Mouse (Mus musculus) myocyte (in vitro differentiated cells): ENCODE measurements around the gene P4ha3. TPM values are rescaled to one million over a fixed set of nuclear protein-coding genes. Genes with fewer than 3 reads are reported as not detected.

Experiments used
- H3K27me3 ChIP-seq: one replicate; pipeline ENCODE4 v1.6.1; 2011; ENCODE audit not compliant: control insufficient read depth, insufficient read depth, insufficient read length
- H3K36me3 ChIP-seq: one replicate; pipeline ENCODE4 v1.6.1; 2011; ENCODE audit not compliant: control insufficient read depth, insufficient read depth
- H3K4me2 ChIP-seq: one replicate; pipeline ENCODE4 v1.6.1; 2011; ENCODE audit warnings: low read depth, control low read depth
- H3K4me3 ChIP-seq: one replicate; pipeline ENCODE4 v1.5.1; 2011; ENCODE audit warnings: mild to moderate bottlenecking, control low read depth, moderate library complexity
- H3K79me2 ChIP-seq: one replicate; pipeline ENCODE4 v1.6.1; 2011; ENCODE audit not compliant: control insufficient read depth, insufficient read depth
- H3ac ChIP-seq: one replicate; pipeline ENCODE4 v1.6.1; 2011; ENCODE audit not compliant: control insufficient read depth, insufficient read length
- CEBPB ChIP-seq: IDR thresholded peaks from 2 replicates; pipeline ENCODE4 v1.6.1; 2011; ENCODE audit warnings: mild to moderate bottlenecking, moderate library complexity; ENCODE audit not compliant: poor library complexity, insufficient read depth, severe bottlenecking
- E2F4 ChIP-seq: IDR thresholded peaks from one replicate; pipeline ENCODE4 v1.6.1; 2011; ENCODE audit warnings: mild to moderate bottlenecking, control low read depth, moderate library complexity; ENCODE audit not compliant: insufficient read depth
- MAX ChIP-seq: IDR thresholded peaks from one replicate; pipeline ENCODE4 v1.6.1; 2011; ENCODE audit warnings: low read depth, mild to moderate bottlenecking, control low read depth
- MYOD1 ChIP-seq, 3 experiments: IDR thresholded peaks; one replicate each; pipeline ENCODE4 v1.6.1; 2011; ENCODE audit warnings: control low read depth in 2 of 3, low read depth in 2 of 3, mild to moderate bottlenecking in 2 of 3, moderate library complexity in 1 of 3; ENCODE audit not compliant: insufficient read length in 2 of 3, control insufficient read depth in 1 of 3
- MYOG ChIP-seq, 3 experiments: IDR thresholded peaks; one replicate each; pipeline ENCODE4 v1.6.1; 2011; ENCODE audit warnings: control low read depth in 2 of 3, low read depth in 2 of 3, mild to moderate bottlenecking in 2 of 3; ENCODE audit not compliant: insufficient read length in 2 of 3, control insufficient read depth in 1 of 3, insufficient read depth in 1 of 3
- POLR2A ChIP-seq: IDR thresholded peaks from one replicate; pipeline ENCODE4 v1.6.1; 2011; ENCODE audit warnings: low read depth, mild to moderate bottlenecking, control low read depth, moderate library complexity; ENCODE audit not compliant: insufficient read length
- POLR2AphosphoS2 ChIP-seq: IDR thresholded peaks from one replicate; pipeline ENCODE4 v1.6.1; 2011; ENCODE audit warnings: low read depth, control low read depth; ENCODE audit not compliant: insufficient read length
- REST ChIP-seq: IDR thresholded peaks from one replicate; pipeline ENCODE4 v1.6.1; 2011; ENCODE audit warnings: mild to moderate bottlenecking, control low read depth, moderate library complexity; ENCODE audit not compliant: insufficient read depth, insufficient read length
- SRF ChIP-seq: IDR thresholded peaks from one replicate; pipeline ENCODE4 v1.6.1; 2011; ENCODE audit warnings: low read depth; ENCODE audit not compliant: control insufficient read depth, insufficient read length
- TCF12 ChIP-seq: IDR thresholded peaks from one replicate; pipeline ENCODE4 v1.6.1; 2011; ENCODE audit warnings: mild to moderate bottlenecking, control low read depth; ENCODE audit not compliant: poor library complexity, insufficient read depth, severe bottlenecking
- TCF3 ChIP-seq: IDR thresholded peaks from one replicate; pipeline ENCODE4 v1.6.1; 2011; ENCODE audit warnings: low read depth, control low read depth; ENCODE audit not compliant: insufficient read length
- USF1 ChIP-seq: IDR thresholded peaks from one replicate; pipeline ENCODE4 v1.6.1; 2011; ENCODE audit warnings: low read depth, mild to moderate bottlenecking, control low read depth, moderate library complexity
- polyA plus RNA-seq: library from polyadenylated mRNA; unstranded; fragments of >200 nt; fragmentation: generic; extraction: Trizol; gene quantifications from one replicate; pipeline ENCODE4 v1.2.1, GENCODE M21; 2012; ENCODE audit warnings: missing spikeins

P4ha3 gene
- polyA plus RNA-seq, 1 experiment = 2.9 TPM

GRCm38 (mm10) chr7:100287748-100288578, 2.6 kb downstream of the P4ha3 start:
- no peaks in the 10 kb centered on the region for H3K36me3 ChIP-seq
- no peak overlapping the region for H3ac ChIP-seq
- H3K4me2 ChIP-seq = peak overlapping the region; percentile 73
- no peaks in the 10 kb centered on the region for H3K27me3 ChIP-seq
- H3K4me3 ChIP-seq = no peak overlapping the region
- no peak for TF ChIP-seq MYOG (IDR thresholded peaks at IDR 0.05; ENCODE audit: control insufficient read depth in 1 of 3, insufficient read depth in 1 of 3, insufficient read length in 2 of 3, low read depth in 2 of 3)
- no peak for TF ChIP-seq USF1
- TF ChIP-seq MAX = no peak
- no peak for TF ChIP-seq MYOD1 (IDR thresholded peaks at IDR 0.05; ENCODE audit: control insufficient read depth in 1 of 3, insufficient read length in 2 of 3, low read depth in 2 of 3)
- no peak for TF ChIP-seq POLR2AphosphoS2
- TF ChIP-seq E2F4 = no peak
- TF ChIP-seq TCF3 = no peak
- TF ChIP-seq POLR2A = no peak
- TF ChIP-seq CEBPB = no peak
- no peak for TF ChIP-seq TCF12
- no peak for TF ChIP-seq REST
- H3K79me2 ChIP-seq = no peaks in the 10 kb centered on the region

- no peaks in the 10 kb centered on the region for H3K36me3 ChIP-seq
- no peak for TF ChIP-seq REST
- no peak for TF ChIP-seq SRF
- TF ChIP-seq POLR2AphosphoS2 = no peak
- no peak for TF ChIP-seq POLR2A
- TF ChIP-seq TCF3 = no peak
- TF ChIP-seq CEBPB = no peak
- TF ChIP-seq TCF12 = no peak
- no peak for TF ChIP-seq MAX
- TF ChIP-seq E2F4 = no peak
- no peak for TF ChIP-seq MYOD1 (IDR thresholded peaks at IDR 0.05; ENCODE audit: control insufficient read depth in 1 of 3, insufficient read length in 2 of 3, low read depth in 2 of 3)
- no peak for TF ChIP-seq MYOG (IDR thresholded peaks at IDR 0.05; ENCODE audit: control insufficient read depth in 1 of 3, insufficient read depth in 1 of 3, insufficient read length in 2 of 3, low read depth in 2 of 3)
- no peak for TF ChIP-seq USF1
- no peaks in the 10 kb centered on the region for H3K79me2 ChIP-seq
- no peak overlapping the region for H3K4me3 ChIP-seq
- H3K4me2 ChIP-seq = peak overlapping the region; percentile 73
- no peak overlapping the region for H3ac ChIP-seq
- no peaks in the 10 kb centered on the region for H3K27me3 ChIP-seq
These were observed 3.3 kb downstream of the P4ha3 start for GRCm38 (mm10) chr7:100288622-100289021.

DNA sequence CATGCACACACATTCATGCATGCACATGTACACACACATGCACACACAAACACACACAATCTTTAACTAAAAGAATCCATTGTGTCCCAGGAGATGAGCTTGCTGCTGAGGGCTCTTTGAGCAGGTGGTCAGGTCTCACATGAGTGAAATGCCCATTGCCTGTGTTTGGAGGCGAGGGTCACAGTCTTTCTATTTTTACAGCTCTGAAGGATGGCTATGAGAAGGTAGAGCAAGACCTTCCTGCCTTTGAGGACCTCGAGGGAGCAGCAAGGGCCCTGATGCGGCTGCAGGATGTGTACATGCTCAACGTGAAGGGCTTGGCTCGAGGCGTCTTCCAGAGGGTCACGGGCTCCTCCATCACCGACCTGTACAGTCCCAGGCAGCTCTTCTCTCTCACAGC, 8.2 kb downstream of the P4ha3 start:
- Histone ChIP-seq H3K4me2 (no peak overlapping the region), H3K79me2 (no peaks in the 10 kb centered on the region), H3K4me3 (no peak overlapping the region), H3ac (no peak overlapping the region), H3K27me3 (no peaks in the 10 kb centered on the region), H3K36me3 (no peaks in the 10 kb centered on the region)
- TF ChIP-seq POLR2AphosphoS2 (no peak), MYOD1 (IDR thresholded peaks at IDR 0.05; ENCODE audit: control insufficient read depth in 1 of 3, insufficient read length in 2 of 3, low read depth in 2 of 3) (no peak), POLR2A (no peak), MAX (no peak), REST (no peak), USF1 (no peak), CEBPB (no peak), TCF12 (no peak), SRF (no peak), MYOG (IDR thresholded peaks at IDR 0.05; ENCODE audit: control insufficient read depth in 1 of 3, insufficient read depth in 1 of 3, insufficient read length in 2 of 3, low read depth in 2 of 3) (no peak), E2F4 (no peak), TCF3 (no peak)

DNA sequence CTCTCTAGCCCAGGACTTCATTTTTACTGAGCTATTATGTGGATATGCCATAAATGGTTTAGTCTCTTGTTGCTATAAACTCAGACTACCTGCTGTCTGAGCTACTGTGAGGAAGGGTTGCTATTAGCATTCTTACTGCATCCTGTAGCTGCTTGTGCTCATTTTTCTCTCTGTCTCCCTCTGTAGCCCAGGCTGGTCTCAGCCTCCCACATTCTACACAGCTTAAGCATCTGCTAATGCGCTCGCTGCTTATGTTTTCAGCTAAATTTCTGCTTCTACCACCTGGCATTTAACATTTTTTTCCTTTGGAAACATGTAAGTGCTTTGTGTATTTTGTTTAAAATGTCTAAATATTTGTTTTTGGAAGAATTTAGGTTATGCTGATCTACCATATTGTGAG, 10.4 kb downstream of the P4ha3 start:
- TF ChIP-seq CEBPB (no peak), POLR2AphosphoS2 (no peak), MYOD1 (IDR thresholded peaks at IDR 0.05; ENCODE audit: control insufficient read depth in 1 of 3, insufficient read length in 2 of 3, low read depth in 2 of 3) (no peak), REST (no peak), MAX (no peak), TCF3 (no peak), E2F4 (no peak), USF1 (no peak), SRF (no peak), POLR2A (no peak), MYOG (IDR thresholded peaks at IDR 0.05; ENCODE audit: control insufficient read depth in 1 of 3, insufficient read depth in 1 of 3, insufficient read length in 2 of 3, low read depth in 2 of 3) (no peak), TCF12 (no peak)
- Histone ChIP-seq H3K4me2 (no peak overlapping the region), H3K4me3 (no peak overlapping the region), H3ac (no peak overlapping the region), H3K79me2 (no peaks in the 10 kb centered on the region), H3K27me3 (no peaks in the 10 kb centered on the region), H3K36me3 (no peaks in the 10 kb centered on the region)
